ENCODE assay signal across 7 mouse cellular contexts in the genomic region with DNA sequence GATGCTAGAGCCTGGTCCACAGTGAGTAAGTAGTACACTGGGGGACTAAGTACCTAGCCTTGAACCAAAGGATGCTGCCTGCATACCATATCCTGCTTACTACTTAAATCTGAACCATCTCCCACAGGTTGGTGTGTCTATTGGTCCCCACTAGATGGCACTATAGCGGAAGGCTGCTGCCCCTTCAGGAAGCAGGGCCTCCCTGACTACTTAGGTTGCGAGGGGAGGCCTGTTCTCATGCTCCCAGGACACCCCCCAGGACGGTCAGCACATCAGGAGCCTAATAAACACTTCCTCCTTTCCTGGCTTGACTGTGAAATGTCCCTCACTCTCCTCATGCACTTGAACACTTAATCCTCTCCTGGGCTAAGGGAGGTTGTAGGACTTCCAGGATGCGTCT. TPM values are rescaled to one million over a fixed set of nuclear protein-coding genes. Genes with fewer than 3 reads are reported as not detected.
DNase-seq lines count a peak whose midpoint lies in the region; ATAC-seq and TF ChIP-seq lines count a peak whose summit lies in the region.

No protein-coding gene starts in this region.

- TF ChIP-seq POLR2A in ES-Bruce4 (IDR thresholded peaks at IDR 0.05; ENCODE audit: insufficient read depth, low read length): no peak
- TF ChIP-seq POLR2A in limb, embryonic 14.5 days (IDR thresholded peaks at IDR 0.05; ENCODE audit: borderline replicate concordance, extremely low read depth, insufficient read depth, insufficient read length): no peak

- DNase-seq in layer of hippocampus, postnatal 10 days (ENCODE audit: low spot score in 2 of 2): peak; percentile 55 to 65
- DNase-seq in layer of hippocampus, adult 9-10 months (ENCODE audit: low spot score): no peak
- peak; percentile 48 for DNase-seq in adipocyte (ENCODE audit: low spot score)
- DNase-seq in fibroblast of lung, adult 2 months (ENCODE audit: low read depth): peak; percentile 23
- peak; percentile 61 for DNase-seq in limb, embryonic 14.5 days (ENCODE audit: low spot score)
- DNase-seq in retina, postnatal 1 day: peak; percentile 76

- no peak overlapping the region for H3K4me3 ChIP-seq in ES-Bruce4 (ENCODE audit: low read depth, low read length)
- no peak overlapping the region for H3K4me3 ChIP-seq in limb, embryonic 14.5 days (replicated peaks; ENCODE audit: low read length)

- H3K36me3 ChIP-seq in ES-Bruce4 (ENCODE audit: control insufficient read depth, insufficient read depth, low read length, poor library complexity, severe bottlenecking): peaks cover 41% of the 10 kb centered on the region
- peaks cover 77% of the 10 kb centered on the region for H3K36me3 ChIP-seq in limb, embryonic 14.5 days (ENCODE audit: control insufficient read depth, insufficient read depth, low read length)

- peak; percentile 79 for TF ChIP-seq CTCF in ES-Bruce4 (IDR thresholded peaks at IDR 0.05; ENCODE audit: low read depth, low read length)

- H3K4me2 ChIP-seq in limb, embryonic 14.5 days (replicated peaks; ENCODE audit: low read depth, low read length, severe bottlenecking): no peak overlapping the region

- no peak overlapping the region for H3K9ac ChIP-seq in ES-Bruce4 (ENCODE audit: low read depth, poor library complexity, severe bottlenecking)
- no peak overlapping the region for H3K9ac ChIP-seq in limb, embryonic 14.5 days (ENCODE audit: low read depth, low read length, severe bottlenecking)

- ATAC-seq in limb, embryonic 14.5 days (ENCODE audit: low FRiP score, low read depth): no peak

- peaks cover 5% of the 10 kb centered on the region for H3K27me3 ChIP-seq in ES-Bruce4 (ENCODE audit: control insufficient read depth, insufficient read depth, low read length, poor library complexity, severe bottlenecking)
- peaks cover 22% of the 10 kb centered on the region; the same call in 1 of the 2 replicates for H3K27me3 ChIP-seq in limb, embryonic 14.5 days (ENCODE audit: control insufficient read depth, insufficient read depth, low read length)

- no peaks in the 10 kb centered on the region for H3K9me3 ChIP-seq in ES-Bruce4 (replicated peaks; ENCODE audit: control insufficient read depth, insufficient read depth, low read length, poor library complexity, severe bottlenecking)
- no peaks in the 10 kb centered on the region for H3K9me3 ChIP-seq in limb, embryonic 14.5 days (ENCODE audit: control insufficient read depth, low read length)

- no peaks in the 10 kb centered on the region for H3K4me1 ChIP-seq in ES-Bruce4 (ENCODE audit: control insufficient read depth, insufficient read depth, low read length)
- H3K4me1 ChIP-seq in limb, embryonic 14.5 days (ENCODE audit: control insufficient read depth, insufficient read depth, low read length): peaks cover 7% of the 10 kb centered on the region; the same call in 1 of the 2 replicates

- TF ChIP-seq EP300 in ES-Bruce4 (IDR thresholded peaks at IDR 0.05; ENCODE audit: insufficient read depth, low read depth, low read length): no peak

- 35% methylated on average over 4 of the region's 4 CpGs for WGBS in limb, embryonic 14.5 days

- H3K27ac ChIP-seq in ES-Bruce4 (ENCODE audit: insufficient read depth, low read length): no peak overlapping the region
- H3K27ac ChIP-seq in limb, embryonic 14.5 days (replicated peaks; ENCODE audit: low read depth, low read length): no peak overlapping the region

RNA-seq across cellular contexts. Expression of gene Scn1b, which starts 4.0 kb away (rescaled TPM):
- 100 to 1,000 TPM; 264 to 274 TPM for total RNA-seq in layer of hippocampus, postnatal 10 days (2021)
- polyA plus RNA-seq in ES-Bruce4 (2011; ENCODE audit: insufficient read depth, insufficient read length, low read depth, missing spikeins): 26.1 and 27.5 TPM in 2 replicates
- 15.0 and 16.4 TPM in 2 replicates for polyA plus RNA-seq in limb, embryonic 14.5 days (2012; rRNA removed)
- 6.1 and 6.5 TPM in 2 replicates for polyA plus RNA-seq in limb, embryonic 14.5 days (2014; fragmentation: Nextera tagmentation; extraction: Ambion mirVana)

RNA-seq across cellular contexts. Expression of gene Hpn, which starts 15.8 kb away (rescaled TPM):
- total RNA-seq in layer of hippocampus, postnatal 10 days (2021): 1 to 10 TPM; 2.1 to 2.9 TPM
- polyA plus RNA-seq in ES-Bruce4 (2011; ENCODE audit: insufficient read depth, insufficient read length, low read depth, missing spikeins): 27.6 and 28.7 TPM in 2 replicates
- 5.5 and 6.6 TPM in 2 replicates for polyA plus RNA-seq in limb, embryonic 14.5 days (2012; rRNA removed)
- polyA plus RNA-seq in limb, embryonic 14.5 days (2014; fragmentation: Nextera tagmentation; extraction: Ambion mirVana): 2.5 and 3.1 TPM in 2 replicates

RNA-seq across cellular contexts. Expression of gene Gramd1a, which starts 24.9 kb away (rescaled TPM):
- 100 to 1,000 TPM; 143 to 144 TPM for total RNA-seq in layer of hippocampus, postnatal 10 days (2021)
- 52.0 and 54.9 TPM in 2 replicates for polyA plus RNA-seq in ES-Bruce4 (2011; ENCODE audit: insufficient read depth, insufficient read length, low read depth, missing spikeins)
- 157 and 216 TPM in 2 replicates for polyA plus RNA-seq in limb, embryonic 14.5 days (2012; rRNA removed)
- 59.8 and 83.0 TPM in 2 replicates for polyA plus RNA-seq in limb, embryonic 14.5 days (2014; fragmentation: Nextera tagmentation; extraction: Ambion mirVana)

RNA-seq across cellular contexts. Expression of gene Fxyd3, which starts 54.3 kb away (rescaled TPM):
- total RNA-seq in layer of hippocampus, postnatal 10 days (2021): 1 to 10 TPM in 1 of 2 experiments, not detected in 1; 1.2 TPM
- 1.9 TPM in 1 of 2 replicates, not detected in the other for polyA plus RNA-seq in ES-Bruce4 (2011; ENCODE audit: insufficient read depth, insufficient read length, low read depth, missing spikeins)
- polyA plus RNA-seq in limb, embryonic 14.5 days (2012; rRNA removed): 39.8 and 45.9 TPM in 2 replicates
- polyA plus RNA-seq in limb, embryonic 14.5 days (2014; fragmentation: Nextera tagmentation; extraction: Ambion mirVana): 68.9 and 79.5 TPM in 2 replicates
